Mouse (Mus musculus): ENCODE data around the gene Pid1. TPM values are rescaled to one million over a fixed set of nuclear protein-coding genes. Genes with fewer than 3 reads are reported as not detected.

Pid1 gene
- polyA plus RNA-seq (2016; fragmentation: Nextera tagmentation; extraction: Ambion mirVana), result 49.9 and 52.1 TPM in 2 replicates

- H3K9me3 ChIP-seq, result no peaks in the 10 kb centered on the region
- no peaks in the 10 kb centered on the region for H3K27me3 ChIP-seq
- H3K4me1 ChIP-seq, result no peaks in the 10 kb centered on the region
- H3K36me3 ChIP-seq (replicated peaks), result no peaks in the 10 kb centered on the region
- WGBS, result 88% methylated on average over 8 of the region's 8 CpGs
- H3K4me2 ChIP-seq, result no peak within 1 kb of the TSS
- H3K4me3 ChIP-seq (replicated peaks), result no peak within 1 kb of the TSS
- no peak within 1 kb of the TSS for H3K27ac ChIP-seq
- no peak for ATAC-seq (ENCODE audit: low FRiP score)
- no peak within 1 kb of the TSS for H3K9ac ChIP-seq
These were observed at the start of gene Pid1 for GRCm38 (mm10) chr1:84363967-84364366. Gene Pid1 (minus strand): TSS chr1:84364180.

- no peaks in the 10 kb centered on the region for H3K9me3 ChIP-seq
- no peak overlapping the region for H3K4me3 ChIP-seq (replicated peaks)
- H3K27me3 ChIP-seq, result no peaks in the 10 kb centered on the region
- H3K9ac ChIP-seq, result no peak overlapping the region
- no peaks in the 10 kb centered on the region for H3K4me1 ChIP-seq
- H3K4me2 ChIP-seq, result no peak overlapping the region
- H3K27ac ChIP-seq, result no peak overlapping the region
- no peaks in the 10 kb centered on the region for H3K36me3 ChIP-seq (replicated peaks)
- 84% methylated on average over 2 of the region's 2 CpGs for WGBS
- ATAC-seq (ENCODE audit: low FRiP score), result no peak
These were observed 45.5 kb upstream of the Pid1 start for GRCm38 (mm10) chr1:84409514-84409913.

- no peak for ATAC-seq (ENCODE audit: low FRiP score)
- H3K27me3 ChIP-seq, result no peaks in the 10 kb centered on the region
- H3K27ac ChIP-seq, result no peak overlapping the region
- WGBS, result 59% methylated on average over 2 of the region's 2 CpGs
- H3K4me2 ChIP-seq, result no peak overlapping the region
- no peak overlapping the region for H3K9ac ChIP-seq
- no peak overlapping the region for H3K4me3 ChIP-seq (replicated peaks)
- H3K4me1 ChIP-seq, result no peaks in the 10 kb centered on the region
- no peaks in the 10 kb centered on the region for H3K9me3 ChIP-seq
- H3K36me3 ChIP-seq (replicated peaks), result no peaks in the 10 kb centered on the region
These were observed 44.9 kb upstream of the Pid1 start for GRCm38 (mm10) chr1:84408873-84409272.

- WGBS, result 87% methylated on average over 4 of the region's 4 CpGs
- ATAC-seq (ENCODE audit: low FRiP score), result no peak
- no peaks in the 10 kb centered on the region for H3K4me1 ChIP-seq
These were observed 42.9 kb upstream of the Pid1 start for GRCm38 (mm10) chr1:84406891-84407290.

GRCm38 (mm10) chr1:84405551-84406290, 41.7 kb upstream of the Pid1 start:
- 83% methylated on average over 5 of the region's 5 CpGs for WGBS
- Histone ChIP-seq H3K27me3 (no peaks in the 10 kb centered on the region), H3K4me3 (replicated peaks) (no peak overlapping the region), H3K27ac (no peak overlapping the region), H3K4me1 (no peaks in the 10 kb centered on the region), H3K4me2 (no peak overlapping the region), H3K9ac (no peak overlapping the region), H3K9me3 (no peaks in the 10 kb centered on the region), H3K36me3 (replicated peaks) (no peaks in the 10 kb centered on the region)
- no peak for ATAC-seq (ENCODE audit: low FRiP score)

More at GRCm38 (mm10) chr1:84406891-84407290, 42.9 kb upstream of the Pid1 start:
- H3K9me3 ChIP-seq, result no peaks in the 10 kb centered on the region
- no peaks in the 10 kb centered on the region for H3K36me3 ChIP-seq (replicated peaks)
- H3K27me3 ChIP-seq, result no peaks in the 10 kb centered on the region
- H3K4me2 ChIP-seq, result no peak overlapping the region
- no peak overlapping the region for H3K9ac ChIP-seq
- no peak overlapping the region for H3K27ac ChIP-seq
- no peak overlapping the region for H3K4me3 ChIP-seq (replicated peaks)

- Histone ChIP-seq H3K4me2 (no peak overlapping the region), H3K27ac (no peak overlapping the region), H3K9me3 (no peaks in the 10 kb centered on the region), H3K36me3 (replicated peaks) (no peaks in the 10 kb centered on the region), H3K27me3 (no peaks in the 10 kb centered on the region), H3K4me1 (no peaks in the 10 kb centered on the region), H3K9ac (no peak overlapping the region), H3K4me3 (replicated peaks) (no peak overlapping the region)
- WGBS, result 54% methylated on average over 12 of the region's 12 CpGs
- no peak for ATAC-seq (ENCODE audit: low FRiP score)
These were observed 40.9 kb upstream of the Pid1 start for GRCm38 (mm10) chr1:84404880-84405279.

GRCm38 (mm10) chr1:84402154-84402553, 38.2 kb upstream of the Pid1 start:
- no peaks in the 10 kb centered on the region for H3K27me3 ChIP-seq
- H3K36me3 ChIP-seq (replicated peaks), result no peaks in the 10 kb centered on the region
- no peaks in the 10 kb centered on the region for H3K4me1 ChIP-seq
- no peak overlapping the region for H3K27ac ChIP-seq
- H3K4me2 ChIP-seq, result no peak overlapping the region
- no peak overlapping the region for H3K9ac ChIP-seq
- 87% methylated on average over 1 of the region's 1 CpGs for WGBS
- ATAC-seq (ENCODE audit: low FRiP score), result no peak
- no peak overlapping the region for H3K4me3 ChIP-seq (replicated peaks)
- H3K9me3 ChIP-seq, result no peaks in the 10 kb centered on the region

- ATAC-seq (ENCODE audit: low FRiP score), result no peak
- H3K4me2 ChIP-seq, result no peak overlapping the region
- no peak overlapping the region for H3K27ac ChIP-seq
- 93% methylated on average over 3 of the region's 3 CpGs for WGBS
- H3K27me3 ChIP-seq, result no peaks in the 10 kb centered on the region
- H3K9me3 ChIP-seq, result no peaks in the 10 kb centered on the region
- H3K9ac ChIP-seq, result no peak overlapping the region
- H3K36me3 ChIP-seq (replicated peaks), result no peaks in the 10 kb centered on the region
- no peaks in the 10 kb centered on the region for H3K4me1 ChIP-seq
- no peak overlapping the region for H3K4me3 ChIP-seq (replicated peaks)
These were observed 35.7 kb upstream of the Pid1 start for GRCm38 (mm10) chr1:84399671-84400070.

GRCm38 (mm10) chr1:84399118-84399517, 35.1 kb upstream of the Pid1 start:
- no peak overlapping the region for H3K9ac ChIP-seq
- 94% methylated on average over 4 of the region's 4 CpGs for WGBS
- no peaks in the 10 kb centered on the region for H3K36me3 ChIP-seq (replicated peaks)
- no peak overlapping the region for H3K4me3 ChIP-seq (replicated peaks)
- no peak overlapping the region for H3K27ac ChIP-seq
- no peaks in the 10 kb centered on the region for H3K27me3 ChIP-seq
- no peak for ATAC-seq (ENCODE audit: low FRiP score)
- H3K4me2 ChIP-seq, result no peak overlapping the region
- no peaks in the 10 kb centered on the region for H3K9me3 ChIP-seq
- H3K4me1 ChIP-seq, result no peaks in the 10 kb centered on the region

GRCm38 (mm10) chr1:84396787-84397186, 32.8 kb upstream of the Pid1 start:
- Histone ChIP-seq H3K9ac (no peak overlapping the region), H3K36me3 (replicated peaks) (no peaks in the 10 kb centered on the region), H3K4me2 (no peak overlapping the region), H3K4me1 (no peaks in the 10 kb centered on the region), H3K9me3 (no peaks in the 10 kb centered on the region), H3K4me3 (replicated peaks) (no peak overlapping the region), H3K27ac (no peak overlapping the region), H3K27me3 (no peaks in the 10 kb centered on the region)
- WGBS, result 84% methylated on average over 3 of the region's 3 CpGs
- no peak for ATAC-seq (ENCODE audit: low FRiP score)

GRCm38 (mm10) chr1:84395928-84396327, 31.9 kb upstream of the Pid1 start:
- H3K36me3 ChIP-seq (replicated peaks), result no peaks in the 10 kb centered on the region
- no peaks in the 10 kb centered on the region for H3K9me3 ChIP-seq
- H3K4me1 ChIP-seq, result no peaks in the 10 kb centered on the region
- no peak overlapping the region for H3K9ac ChIP-seq
- H3K27ac ChIP-seq, result no peak overlapping the region
- WGBS, result 79% methylated on average over 8 of the region's 8 CpGs
- H3K4me2 ChIP-seq, result no peak overlapping the region
- ATAC-seq (ENCODE audit: low FRiP score), result no peak
- no peaks in the 10 kb centered on the region for H3K27me3 ChIP-seq
- H3K4me3 ChIP-seq (replicated peaks), result no peak overlapping the region

- no peaks in the 10 kb centered on the region for H3K36me3 ChIP-seq (replicated peaks)
- no peaks in the 10 kb centered on the region for H3K9me3 ChIP-seq
- peaks cover 4% of the 10 kb centered on the region; the same call in 1 of the 2 replicates for H3K4me1 ChIP-seq
- no peak overlapping the region for H3K9ac ChIP-seq
- no peak overlapping the region for H3K27ac ChIP-seq
- WGBS, result 96% methylated on average over 4 of the region's 4 CpGs
- H3K4me3 ChIP-seq (replicated peaks), result no peak overlapping the region
- no peaks in the 10 kb centered on the region for H3K27me3 ChIP-seq
- H3K4me2 ChIP-seq, result no peak overlapping the region
- no peak for ATAC-seq (ENCODE audit: low FRiP score)
These were observed 27.0 kb upstream of the Pid1 start for GRCm38 (mm10) chr1:84390961-84391360.

GRCm38 (mm10) chr1:84387616-84388015, 23.6 kb upstream of the Pid1 start:
- H3K36me3 ChIP-seq (replicated peaks), result no peaks in the 10 kb centered on the region
- no peak overlapping the region for H3K27ac ChIP-seq
- H3K27me3 ChIP-seq, result no peaks in the 10 kb centered on the region
- peaks cover 7% of the 10 kb centered on the region for H3K4me1 ChIP-seq
- no peak overlapping the region for H3K4me2 ChIP-seq
- 57% methylated on average over 4 of the region's 4 CpGs for WGBS
- ATAC-seq (ENCODE audit: low FRiP score), result no peak
- no peak overlapping the region for H3K4me3 ChIP-seq (replicated peaks)
- H3K9ac ChIP-seq, result no peak overlapping the region
- no peaks in the 10 kb centered on the region for H3K9me3 ChIP-seq

All from forebrain, embryonic 12.5 days (tissue).